Mouse (Mus musculus): Measurements from ENCODE around the gene Cdh12. TPM values are rescaled to one million over a fixed set of nuclear protein-coding genes. Genes with fewer than 3 reads are reported as not detected.

Gene Cdh12
- polyA plus RNA-seq, 1 experiment from 2014 or later: 0.36 TPM

DNA sequence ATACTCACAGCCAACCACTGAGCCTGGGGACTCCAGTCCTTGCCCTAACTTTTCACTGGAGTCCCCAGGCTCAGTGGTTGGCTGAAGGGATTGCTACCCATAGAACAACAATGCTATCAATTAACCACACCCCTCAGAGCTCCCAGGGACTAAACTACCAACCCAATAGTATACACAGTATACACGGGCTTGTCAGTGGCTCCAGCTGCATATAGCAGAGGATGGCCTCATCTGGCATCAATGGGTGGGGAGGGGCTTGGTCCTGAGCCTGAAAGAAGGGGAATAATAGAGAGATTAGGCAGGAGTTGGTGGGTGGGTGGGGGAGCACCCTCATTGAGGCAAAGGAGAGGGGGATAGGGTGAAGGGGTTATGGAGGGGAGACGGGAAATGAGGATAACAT lies 518.4 kb downstream of the Cdh12 start:
- no peak for ATAC-seq (ENCODE audit: low FRiP score, low read depth)
- 58% methylated on average over 2 of the region's 2 CpGs for WGBS
- H3K36me3 ChIP-seq: no peaks in the 10 kb centered on the region

GRCm38 (mm10) chr15:20971041-20971440 lies 522.0 kb downstream of the Cdh12 start:
- H3K9ac ChIP-seq: no peak overlapping the region
- no peak overlapping the region for H3K27ac ChIP-seq
- no peaks in the 10 kb centered on the region for H3K27me3 ChIP-seq
- ATAC-seq (ENCODE audit: low FRiP score, low read depth): no peak
- H3K4me2 ChIP-seq (replicated peaks): no peak overlapping the region
- 88% methylated on average over 2 of the region's 2 CpGs for WGBS
- no peaks in the 10 kb centered on the region for H3K9me3 ChIP-seq
- no peaks in the 10 kb centered on the region for H3K4me1 ChIP-seq
- H3K4me3 ChIP-seq: no peak overlapping the region
- H3K36me3 ChIP-seq: no peaks in the 10 kb centered on the region

More for the DNA sequence above, 518.4 kb downstream of the Cdh12 start:
- H3K9ac ChIP-seq: no peak overlapping the region
- H3K9me3 ChIP-seq: no peaks in the 10 kb centered on the region
- H3K4me3 ChIP-seq: no peak overlapping the region
- H3K27me3 ChIP-seq: no peaks in the 10 kb centered on the region
- H3K4me1 ChIP-seq: no peaks in the 10 kb centered on the region
- H3K27ac ChIP-seq: no peak overlapping the region
- H3K4me2 ChIP-seq (replicated peaks): no peak overlapping the region

DNA sequence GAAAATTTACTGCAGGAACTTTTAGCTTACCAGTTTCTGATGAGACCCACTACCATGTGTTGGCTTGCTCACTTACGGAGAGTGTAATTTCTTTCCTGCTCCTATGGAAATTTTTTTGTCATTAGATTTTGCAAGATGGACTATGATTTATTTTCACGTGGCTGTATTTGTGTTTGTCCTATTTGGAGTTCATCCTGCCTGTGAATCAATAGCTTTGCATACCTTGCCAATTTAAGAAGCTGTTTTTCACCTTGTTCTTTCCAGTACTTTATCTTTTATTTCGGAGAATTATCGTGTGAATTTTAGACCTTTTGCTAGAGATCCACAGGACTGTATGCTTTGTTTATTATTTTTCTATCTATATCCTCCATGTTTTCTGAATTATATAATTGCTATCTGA lies 551.5 kb downstream of the Cdh12 start:
- no peak overlapping the region for H3K27ac ChIP-seq
- H3K4me1 ChIP-seq: no peaks in the 10 kb centered on the region
- WGBS: 80% methylated on average over 4 of the region's 4 CpGs
- H3K4me2 ChIP-seq (replicated peaks): no peak overlapping the region
- H3K27me3 ChIP-seq: no peaks in the 10 kb centered on the region
- no peaks in the 10 kb centered on the region for H3K9me3 ChIP-seq
- no peak overlapping the region for H3K9ac ChIP-seq
- no peak overlapping the region for H3K4me3 ChIP-seq
- no peak for ATAC-seq (ENCODE audit: low FRiP score, low read depth)
- no peaks in the 10 kb centered on the region for H3K36me3 ChIP-seq

GRCm38 (mm10) chr15:21007931-21008330 lies 558.9 kb downstream of the Cdh12 start:
- Histone ChIP-seq H3K27ac (no peak overlapping the region), H3K4me3 (no peak overlapping the region), H3K36me3 (no peaks in the 10 kb centered on the region), H3K4me2 (replicated peaks) (no peak overlapping the region), H3K27me3 (no peaks in the 10 kb centered on the region), H3K9ac (no peak overlapping the region), H3K4me1 (no peaks in the 10 kb centered on the region), H3K9me3 (no peaks in the 10 kb centered on the region)
- WGBS: 83% methylated on average over 2 of the region's 2 CpGs
- ATAC-seq (ENCODE audit: low FRiP score, low read depth): no peak

DNA sequence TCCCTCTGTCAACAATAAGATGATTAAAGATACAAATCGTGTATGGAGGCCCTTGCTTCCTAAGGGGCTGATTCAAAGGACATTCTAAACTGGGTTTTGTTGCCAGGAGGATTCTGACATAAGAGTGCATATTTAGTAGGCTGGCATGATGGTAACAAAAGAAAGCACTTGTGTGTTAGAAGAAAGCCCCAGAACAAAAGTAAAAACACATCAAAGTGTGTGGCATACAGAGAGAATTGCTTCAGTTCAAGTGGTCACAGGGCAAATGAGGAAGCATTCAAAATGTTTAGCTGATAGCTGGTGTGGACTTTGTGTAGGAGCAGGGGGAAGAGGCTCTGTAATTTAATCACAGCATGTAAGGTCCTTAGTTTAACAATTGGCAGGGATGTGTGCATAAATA lies 559.4 kb downstream of the Cdh12 start:
- Histone ChIP-seq H3K27ac (no peak overlapping the region), H3K9me3 (no peaks in the 10 kb centered on the region), H3K4me2 (replicated peaks) (no peak overlapping the region), H3K9ac (no peak overlapping the region), H3K27me3 (no peaks in the 10 kb centered on the region), H3K4me3 (no peak overlapping the region), H3K36me3 (no peaks in the 10 kb centered on the region), H3K4me1 (no peaks in the 10 kb centered on the region)
- ATAC-seq (ENCODE audit: low FRiP score, low read depth): no peak
- 67% methylated on average over 1 of the region's 1 CpGs for WGBS

DNA sequence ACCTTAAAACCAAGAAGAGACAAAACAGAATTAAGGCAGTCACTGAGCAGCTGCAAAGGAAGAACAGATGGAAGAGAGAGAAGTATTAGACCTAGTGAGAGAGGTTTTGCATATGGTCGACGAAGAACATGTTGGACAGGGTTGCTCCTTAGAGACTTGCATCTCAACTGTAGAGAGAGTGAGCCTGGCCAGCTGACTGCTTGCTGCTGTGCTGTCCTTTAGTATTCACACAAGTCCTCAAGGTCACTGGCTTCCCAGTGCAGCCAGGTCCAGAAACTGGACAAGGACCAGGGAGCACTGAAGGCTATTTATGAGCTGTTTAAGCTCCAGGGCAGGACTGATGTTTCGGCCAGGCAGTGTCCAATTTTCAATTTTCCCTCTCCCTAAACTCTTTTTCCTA lies 559.9 kb downstream of the Cdh12 start:
- peak; percentile 51; the same call in 1 of the 2 replicates for ATAC-seq (ENCODE audit: low FRiP score, low read depth)
- H3K4me3 ChIP-seq: no peak overlapping the region
- H3K4me1 ChIP-seq: no peaks in the 10 kb centered on the region
- WGBS: 65% methylated on average over 3 of the region's 3 CpGs
- H3K9me3 ChIP-seq: no peaks in the 10 kb centered on the region
- H3K4me2 ChIP-seq (replicated peaks): no peak overlapping the region
- no peaks in the 10 kb centered on the region for H3K27me3 ChIP-seq
- no peak overlapping the region for H3K27ac ChIP-seq
- no peak overlapping the region for H3K9ac ChIP-seq
- H3K36me3 ChIP-seq: no peaks in the 10 kb centered on the region

DNA sequence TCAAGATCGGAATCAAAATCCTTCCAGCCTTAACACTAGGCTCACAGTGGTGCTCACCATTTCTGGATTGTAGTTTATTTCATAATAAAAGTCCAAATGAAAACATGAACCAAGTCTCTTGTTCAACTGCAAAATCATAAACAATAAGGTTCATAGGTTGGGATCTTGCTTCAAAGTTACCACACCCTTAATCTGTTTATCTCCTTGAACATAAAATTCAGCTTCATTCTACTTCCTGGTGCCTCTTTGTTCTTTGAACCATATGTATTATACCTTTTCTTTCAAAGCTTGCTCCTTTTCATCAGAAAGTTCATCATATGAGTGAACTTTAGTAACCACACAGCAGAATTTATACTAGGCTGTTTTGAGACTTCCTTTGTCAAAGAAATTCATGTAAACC lies 614.6 kb downstream of the Cdh12 start:
- Histone ChIP-seq H3K4me2 (replicated peaks) (no peak overlapping the region), H3K36me3 (no peaks in the 10 kb centered on the region), H3K4me1 (no peaks in the 10 kb centered on the region), H3K4me3 (no peak overlapping the region), H3K9me3 (no peaks in the 10 kb centered on the region), H3K27ac (no peak overlapping the region), H3K27me3 (no peaks in the 10 kb centered on the region), H3K9ac (no peak overlapping the region)
- WGBS: 52% methylated on average over 1 of the region's 1 CpGs
- ATAC-seq (ENCODE audit: low FRiP score, low read depth): no peak

DNA sequence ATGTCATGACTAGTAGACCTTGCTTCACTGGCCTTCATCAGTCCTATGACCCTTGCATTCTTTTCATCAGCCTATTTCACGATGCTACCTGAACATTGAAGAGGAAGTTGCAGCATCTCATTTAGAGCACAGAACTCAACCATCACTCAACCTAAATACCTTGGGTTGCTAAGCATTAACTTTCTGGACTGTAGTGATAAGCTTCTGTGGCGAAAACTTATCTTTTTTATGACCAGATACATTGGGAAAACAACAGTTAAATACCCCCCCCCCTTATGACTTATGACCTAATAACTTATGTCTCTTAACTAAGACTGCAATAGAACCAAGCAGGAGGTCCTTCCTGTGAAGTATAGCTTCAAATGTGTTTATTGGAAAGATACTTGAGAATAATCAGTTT lies 620.2 kb downstream of the Cdh12 start:
- H3K9me3 ChIP-seq: no peaks in the 10 kb centered on the region
- WGBS: 87% methylated on average over 2 of the region's 2 CpGs
- ATAC-seq (ENCODE audit: low FRiP score, low read depth): no peak

DNA sequence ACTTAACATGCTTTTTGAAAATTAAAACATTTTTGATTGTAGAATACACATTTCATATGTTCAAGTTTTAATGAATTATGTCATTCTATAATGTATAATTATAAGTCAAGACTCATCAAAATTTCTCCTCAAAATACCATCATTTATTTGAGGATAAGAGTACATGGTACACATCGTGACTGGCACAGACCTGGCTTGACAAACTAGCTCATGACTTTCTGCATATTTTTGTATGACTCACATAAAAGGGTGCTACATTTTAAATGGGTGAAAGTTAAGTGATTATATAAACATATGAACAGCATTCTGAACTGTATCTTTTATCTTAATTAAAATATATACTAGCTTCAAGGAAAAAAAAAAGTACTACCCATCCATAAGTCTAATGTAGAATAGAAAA lies 643.8 kb downstream of the Cdh12 start:
- 90% methylated on average over 1 of the region's 1 CpGs for WGBS
- ATAC-seq (ENCODE audit: low FRiP score, low read depth): no peak
- Histone ChIP-seq H3K4me2 (replicated peaks) (no peak overlapping the region), H3K36me3 (no peaks in the 10 kb centered on the region), H3K27ac (no peak overlapping the region), H3K4me3 (no peak overlapping the region), H3K4me1 (no peaks in the 10 kb centered on the region), H3K9ac (no peak overlapping the region), H3K27me3 (no peaks in the 10 kb centered on the region), H3K9me3 (no peaks in the 10 kb centered on the region)

More for the DNA sequence above, 620.2 kb downstream of the Cdh12 start:
- Histone ChIP-seq H3K4me3 (no peak overlapping the region), H3K4me1 (no peaks in the 10 kb centered on the region), H3K4me2 (replicated peaks) (no peak overlapping the region), H3K27me3 (no peaks in the 10 kb centered on the region), H3K9ac (no peak overlapping the region), H3K27ac (no peak overlapping the region), H3K36me3 (no peaks in the 10 kb centered on the region)

DNA sequence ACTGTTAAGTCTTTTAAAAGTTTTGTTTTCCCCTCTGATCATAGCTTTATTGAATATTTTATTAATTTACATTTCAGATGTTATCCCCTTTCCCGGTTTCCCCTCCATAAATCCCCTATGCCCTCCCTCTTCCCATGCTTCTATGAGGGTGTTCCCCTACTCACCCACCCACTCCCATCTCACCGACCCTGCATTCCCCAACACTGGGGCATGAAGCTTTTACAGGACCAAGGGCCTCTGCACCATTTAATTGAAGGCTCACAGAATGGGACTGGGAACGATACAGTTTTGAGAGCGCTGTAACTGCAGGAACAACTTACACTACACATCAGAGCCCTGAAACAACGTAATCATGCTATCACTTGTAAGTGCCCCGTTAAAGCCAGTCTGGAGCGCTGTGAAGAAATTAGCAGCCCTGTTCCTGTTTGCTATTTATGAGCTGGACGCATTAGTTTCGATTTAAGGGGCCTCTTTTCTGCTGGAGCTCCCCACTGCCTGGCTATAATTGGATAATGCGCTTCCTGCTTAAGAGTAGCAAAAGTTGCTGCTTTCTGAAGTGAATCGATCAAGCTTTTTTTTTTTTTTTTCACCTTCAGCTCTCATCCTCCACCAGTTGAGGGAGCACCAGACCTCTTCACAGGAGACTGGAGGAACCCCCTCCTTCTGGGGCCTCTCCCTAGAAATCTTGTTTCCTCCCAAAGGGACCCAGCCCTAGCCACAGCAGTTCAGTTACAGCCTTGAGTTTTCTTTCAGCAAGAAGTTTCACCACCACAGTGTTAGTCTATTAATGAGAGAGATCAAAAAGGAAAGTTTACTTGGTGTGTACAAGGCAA lies 660.2 kb downstream of the Cdh12 start:
- Histone ChIP-seq H3K27ac (no peak overlapping the region), H3K9me3 (no peaks in the 10 kb centered on the region), H3K36me3 (no peaks in the 10 kb centered on the region), H3K27me3 (peaks cover 10% of the 10 kb centered on the region; the same call in 1 of the 2 replicates), H3K4me2 (replicated peaks) (peak overlapping the region; percentile 65), H3K4me1 (peaks cover 20% of the 10 kb centered on the region), H3K9ac (peak overlapping the region; percentile 36; the same call in 1 of the 2 replicates), H3K4me3 (peak overlapping the region; percentile 41)
- peak; percentile 80; the same call in 1 of the 2 replicates for ATAC-seq (ENCODE audit: low FRiP score, low read depth)
- WGBS: 6% methylated on average over 11 of the region's 11 CpGs

DNA sequence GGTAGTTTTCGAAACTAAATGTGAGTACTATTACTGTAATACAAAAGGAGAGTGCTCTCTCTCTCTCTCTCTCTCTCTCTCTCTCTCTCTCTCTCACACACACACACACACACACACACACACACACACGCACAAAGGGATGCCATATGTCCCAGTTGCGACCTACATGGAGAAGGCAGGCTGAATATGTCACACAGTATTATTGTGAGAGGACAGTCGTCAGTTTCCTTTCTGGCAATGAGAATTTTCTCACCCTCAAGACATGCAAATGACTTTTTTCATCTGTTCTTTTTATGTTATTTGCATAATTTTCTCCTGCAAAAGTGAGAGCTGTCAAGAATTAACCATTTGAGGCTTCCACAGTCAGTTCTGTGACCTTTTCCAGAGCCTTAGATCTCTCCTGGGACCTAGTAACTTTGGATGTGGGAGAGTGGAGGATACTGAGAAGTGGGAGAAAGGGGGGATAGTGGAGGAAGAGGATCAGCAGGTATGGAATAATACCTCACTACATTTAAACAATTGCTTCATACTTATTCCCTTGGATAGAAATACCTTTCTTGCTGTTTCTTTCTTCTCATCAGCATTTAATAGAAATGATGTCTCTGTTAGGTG lies 660.9 kb downstream of the Cdh12 start:
- H3K9ac ChIP-seq: no peak overlapping the region
- no peaks in the 10 kb centered on the region for H3K36me3 ChIP-seq
- no peak overlapping the region for H3K4me3 ChIP-seq
- H3K4me2 ChIP-seq (replicated peaks): peak overlapping the region; percentile 65
- H3K27ac ChIP-seq: no peak overlapping the region
- ATAC-seq (ENCODE audit: low FRiP score, low read depth): no peak
- peaks cover 20% of the 10 kb centered on the region for H3K4me1 ChIP-seq
- 52% methylated on average over 4 of the region's 4 CpGs for WGBS
- H3K27me3 ChIP-seq: peaks cover 10% of the 10 kb centered on the region; the same call in 1 of the 2 replicates
- no peaks in the 10 kb centered on the region for H3K9me3 ChIP-seq

DNA sequence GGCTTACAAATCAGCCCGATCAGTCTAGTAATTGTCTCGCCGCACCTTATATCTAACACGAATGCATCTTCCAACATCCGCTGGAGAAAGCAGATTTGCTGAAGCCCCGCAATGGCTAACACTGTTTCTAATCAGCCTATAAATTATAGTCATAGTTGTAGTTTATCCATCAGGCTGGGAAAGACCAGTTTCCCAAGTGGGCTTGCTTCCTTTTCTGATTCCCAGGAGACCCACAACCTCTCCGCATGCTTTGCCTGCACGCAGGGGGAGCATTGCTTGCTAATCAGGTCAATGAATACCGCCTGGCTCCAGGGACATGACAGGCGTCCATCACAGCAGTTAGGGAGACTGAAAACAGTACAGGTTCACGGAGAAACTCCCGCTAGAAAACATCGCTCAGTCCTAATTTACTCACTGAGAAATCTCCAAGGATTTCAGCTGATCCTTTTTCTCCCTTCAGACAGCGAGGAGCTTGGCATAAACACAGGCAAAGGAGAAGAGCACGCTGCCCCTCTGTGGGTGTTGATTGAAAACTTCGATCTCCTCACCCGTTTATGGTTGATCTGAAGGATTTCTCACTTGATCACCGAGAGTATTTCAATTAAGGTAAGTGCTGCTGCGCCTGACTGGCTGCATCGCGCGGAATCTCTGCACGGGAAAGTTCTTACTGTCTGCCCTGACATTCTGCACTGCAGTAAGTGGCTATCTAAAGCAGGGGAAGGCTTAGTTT lies 662.0 kb downstream of the Cdh12 start:
- Histone ChIP-seq H3K27me3 (peaks cover 10% of the 10 kb centered on the region; the same call in 1 of the 2 replicates), H3K4me2 (replicated peaks) (peak overlapping the region; percentile 84), H3K27ac (no peak overlapping the region), H3K36me3 (no peaks in the 10 kb centered on the region), H3K9ac (peak overlapping the region; percentile 14; the same call in 1 of the 2 replicates), H3K4me3 (peak overlapping the region; percentile 45), H3K4me1 (peaks cover 20% of the 10 kb centered on the region), H3K9me3 (no peaks in the 10 kb centered on the region)
- ATAC-seq (ENCODE audit: low FRiP score, low read depth): no peak
- WGBS: 11% methylated on average over 23 of the region's 23 CpGs

Data from limb, embryonic 13.5 days (tissue).